ENCODE assay signal across 9 mouse cellular contexts in the genomic region with DNA sequence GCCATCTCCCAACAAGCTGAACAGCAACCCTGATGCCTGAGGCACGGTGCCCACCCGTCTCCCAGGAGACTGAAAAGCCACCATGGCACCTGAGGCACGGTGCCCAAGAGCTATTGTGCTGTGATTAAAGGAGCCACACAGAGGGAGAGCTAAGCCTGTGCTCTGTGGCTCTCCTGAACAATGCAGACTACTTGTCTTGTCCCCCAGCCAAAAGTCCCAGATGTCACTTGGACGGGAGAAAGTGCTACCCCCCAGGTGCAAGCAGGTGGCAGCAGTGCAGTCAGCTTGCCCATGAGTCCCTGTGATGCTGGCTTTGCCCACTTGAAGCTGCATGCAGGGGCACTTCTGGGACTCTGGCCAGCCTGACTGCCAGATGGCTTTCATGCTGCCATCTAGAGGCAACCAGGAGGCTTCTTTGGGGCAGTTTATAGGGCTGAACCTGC. TPM values are rescaled to one million over a fixed set of nuclear protein-coding genes. Genes with fewer than 3 reads are reported as not detected.
DNase-seq lines count a peak whose midpoint lies in the region; ATAC-seq and TF ChIP-seq lines count a peak whose summit lies in the region.
"Had no signal": no experiment of that assay in that cellular context is flagged by ENCODE, and none has a peak within 500 bp of the region (broad histone marks: within the 10 kb centered on the region; RNA-seq: fewer than 3 reads in every experiment).

No protein-coding gene starts in this region.

- no peak for ATAC-seq in liver, embryonic 14.5 days (ENCODE audit: insufficient read depth)
- no peak for ATAC-seq in liver, embryonic 11.5 days (replicated peaks; ENCODE audit: low FRiP score)

- no peak overlapping the region for H3K9ac ChIP-seq in liver, embryonic 14.5 days (replicated peaks)
- H3K9ac ChIP-seq in liver, embryonic 11.5 days (ENCODE audit: low read depth, low read length) = no peak overlapping the region

- H3K4me2 ChIP-seq in liver, embryonic 14.5 days (ENCODE audit: low read depth) = no peak overlapping the region
- H3K4me2 ChIP-seq in liver, embryonic 11.5 days = no peak overlapping the region

- peak; percentile 18; the same call in 1 of the 2 replicates for TF ChIP-seq CTCF in liver, embryonic 14.5 days (IDR thresholded peaks at IDR 0.05; ENCODE audit: low read depth)

- peaks cover 6% of the 10 kb centered on the region for H3K27me3 ChIP-seq in liver, embryonic 14.5 days (ENCODE audit: control insufficient read depth, insufficient read depth, low read length)
- peaks cover 16% of the 10 kb centered on the region for H3K27me3 ChIP-seq in liver, embryonic 11.5 days (replicated peaks; ENCODE audit: control insufficient read depth, insufficient read depth, low read length)

- H3K36me3 ChIP-seq in liver, embryonic 14.5 days (replicated peaks; ENCODE audit: control insufficient read depth, insufficient read depth, low read depth) = no peaks in the 10 kb centered on the region
- no peaks in the 10 kb centered on the region for H3K36me3 ChIP-seq in liver, embryonic 11.5 days (ENCODE audit: control insufficient read depth, insufficient read depth, low read length)

- H3K4me1 ChIP-seq in liver, embryonic 14.5 days (replicated peaks; ENCODE audit: control insufficient read depth in 2 of 2, insufficient read depth in 2 of 2, low read length in 1 of 2) = no peaks in the 10 kb centered on the region
- no peaks in the 10 kb centered on the region for H3K4me1 ChIP-seq in liver, embryonic 11.5 days (replicated peaks; ENCODE audit: control insufficient read depth, insufficient read depth, low read length)

- no peak overlapping the region for H3K27ac ChIP-seq in liver, embryonic 14.5 days
- no peak overlapping the region for H3K27ac ChIP-seq in liver, embryonic 11.5 days (ENCODE audit: low read depth, low read length)

- TF ChIP-seq EP300 in liver, embryonic 14.5 days (IDR thresholded peaks at IDR 0.05; ENCODE audit: low read depth) = no peak

- WGBS in liver, embryonic 14.5 days (ENCODE audit: insufficient replicate concordance) = 14% methylated on average over 4 of the region's 4 CpGs
- WGBS in liver, embryonic 11.5 days = 28% methylated on average over 4 of the region's 4 CpGs

- no peak for DNase-seq in liver, embryonic 14.5 days (ENCODE audit: low read depth in 3 of 3, low spot score in 3 of 3)
- DNase-seq in liver, embryonic 11.5 days (ENCODE audit: low spot score) = no peak
- DNase-seq in cerebellum, postnatal 10 days = peak; percentile 99
- DNase-seq in layer of hippocampus, postnatal 14 days (ENCODE audit: low spot score in 2 of 2) = peak; percentile 85 to 94
- peak; percentile 77 for DNase-seq in right cerebral cortex, postnatal 14 days
- DNase-seq in gastrocnemius, adult 18-20 months (ENCODE audit: low spot score) = no peak
- DNase-seq in spleen, adult 12 weeks (ENCODE audit: low spot score) = no peak
- no peak for DNase-seq in kidney, adult 18-20 months

- H3K4me3 ChIP-seq in liver, embryonic 14.5 days (ENCODE audit: insufficient read depth in 1 of 2, low read depth in 2 of 2, low read length in 2 of 2) = no peak overlapping the region
- no peak overlapping the region for H3K4me3 ChIP-seq in liver, embryonic 11.5 days (ENCODE audit: low read depth, low read length)

- no peaks in the 10 kb centered on the region for H3K9me3 ChIP-seq in liver, embryonic 14.5 days (ENCODE audit: control insufficient read depth, low read length)
- no peaks in the 10 kb centered on the region for H3K9me3 ChIP-seq in liver, embryonic 11.5 days (ENCODE audit: control insufficient read depth, low read length)

RNA-seq across cellular contexts. Expression of a gene that starts 4.4 kb away (rescaled TPM):
- 0.02 TPM in 1 of 2 replicates, not detected in the other for polyA plus RNA-seq in liver, embryonic 14.5 days (2012; rRNA removed)
- not detected in 2 replicates for polyA plus RNA-seq in liver, embryonic 14.5 days (2014; fragmentation: Nextera tagmentation; extraction: Ambion mirVana)
- not detected in 2 replicates for polyA plus RNA-seq in liver, embryonic 11.5 days (2014; fragmentation: Nextera tagmentation; extraction: Ambion mirVana)
- total RNA-seq in layer of hippocampus, postnatal 14 days (2021) = 10 to 100 TPM; 35.3 to 36.3 TPM
- total RNA-seq in gastrocnemius, adult 18-20 months (2021) = not detected
- total RNA-seq: neutrophil, adult 5-6 weeks had no signal

RNA-seq across cellular contexts. Expression of a gene that starts 23.1 kb away (rescaled TPM):
- polyA plus RNA-seq in liver, embryonic 14.5 days (2012; rRNA removed) = not detected in 2 replicates
- polyA plus RNA-seq in liver, embryonic 14.5 days (2014; fragmentation: Nextera tagmentation; extraction: Ambion mirVana) = not detected in 2 replicates
- not detected in 2 replicates for polyA plus RNA-seq in liver, embryonic 11.5 days (2014; fragmentation: Nextera tagmentation; extraction: Ambion mirVana)
- not detected for total RNA-seq in layer of hippocampus, postnatal 14 days (2021)
- not detected for total RNA-seq in gastrocnemius, adult 18-20 months (2021)
- total RNA-seq: neutrophil, adult 5-6 weeks had no signal

RNA-seq across cellular contexts. Expression of a gene that starts 48.4 kb away (rescaled TPM):
- not detected in 2 replicates for polyA plus RNA-seq in liver, embryonic 14.5 days (2012; rRNA removed)
- polyA plus RNA-seq in liver, embryonic 14.5 days (2014; fragmentation: Nextera tagmentation; extraction: Ambion mirVana) = not detected in 2 replicates
- polyA plus RNA-seq in liver, embryonic 11.5 days (2014; fragmentation: Nextera tagmentation; extraction: Ambion mirVana) = not detected in 2 replicates
- total RNA-seq in layer of hippocampus, postnatal 14 days (2021) = not detected
- total RNA-seq in gastrocnemius, adult 18-20 months (2021) = not detected
- total RNA-seq: neutrophil, adult 5-6 weeks had no signal

Comparison
In these comparisons a context has a peak if more than half of its experiments do, and no peak if none do; other contexts are left out.
1. DNase-seq: peak in cerebellum, postnatal 10 days (2 of 2), layer of hippocampus, postnatal 14 days (2 of 2) and right cerebral cortex, postnatal 14 days (single experiment); none in liver, embryonic 14.5 days (0 of 3), liver, embryonic 11.5 days (single experiment), gastrocnemius, adult 18-20 months (single experiment), spleen, adult 12 weeks (single experiment) and kidney, adult 18-20 months (single experiment).
2. RNA of a gene that starts 4.4 kb away (total RNA-seq): 35.3 to 36.3 TPM in layer of hippocampus, postnatal 14 days; not detected in gastrocnemius, adult 18-20 months; every median in the first group is over 10 times any median in the second.